Mouse (Mus musculus) neural tube, embryonic 11.5 days (tissue): ENCODE results near the gene Slc19a2. TPM values are rescaled to one million over a fixed set of nuclear protein-coding genes. Genes with fewer than 3 reads are reported as not detected.

Experiments used
- ATAC-seq: fragments of 200-750 bp; cut with Nextera tagmentation; 2 replicates; pipeline ENCODE4 v1.8.0; 2017; ENCODE audit warnings: moderate number of reproducible peaks, mild to moderate bottlenecking, moderate TSS enrichment, moderate library complexity; ENCODE audit not compliant: insufficient read depth, low FRiP score, low TSS enrichment
- DNase-seq: peaks from one replicate; pipeline ENCODE4 v3.0.0-alpha.2; 2015; ENCODE audit warnings: low spot score
- H3K27ac ChIP-seq: fragments of 300-500 bp; sonication (generic); 2 replicates; pipeline ENCODE4 v1.5.1; 2014; ENCODE audit warnings: low read depth, mild to moderate bottlenecking, low read length
- H3K27me3 ChIP-seq: fragments of 300-500 bp; sonication (generic); 2 replicates; pipeline ENCODE4 v1.6.1; 2014; ENCODE audit warnings: mild to moderate bottlenecking, low read length, mixed read lengths; ENCODE audit not compliant: control insufficient read depth, insufficient read depth
- H3K36me3 ChIP-seq: fragments of 300-500 bp; sonication (generic); 2 replicates; pipeline ENCODE4 v1.6.1; 2014; ENCODE audit warnings: mild to moderate bottlenecking, low read length, moderate library complexity, mixed read lengths; ENCODE audit not compliant: control insufficient read depth, insufficient read depth
- H3K4me1 ChIP-seq: fragments of 300-500 bp; sonication (generic); 2 replicates; pipeline ENCODE4 v1.6.1; 2014; ENCODE audit warnings: low read length, mixed read lengths; ENCODE audit not compliant: control insufficient read depth, insufficient read depth
- H3K4me2 ChIP-seq: fragments of 300-500 bp; sonication (generic); 2 replicates; pipeline ENCODE4 v1.6.1; 2014; ENCODE audit warnings: low read depth, mild to moderate bottlenecking, moderate library complexity
- H3K4me3 ChIP-seq: fragments of 300-500 bp; sonication (generic); 2 replicates; pipeline ENCODE4 v1.5.1; 2014; ENCODE audit warnings: low read depth, low read length
- H3K9ac ChIP-seq: fragments of 300-500 bp; sonication (generic); 2 replicates; pipeline ENCODE4 v1.6.1; 2014; ENCODE audit warnings: mild to moderate bottlenecking, low read length
- H3K9me3 ChIP-seq: fragments of 300-500 bp; sonication (generic); 2 replicates; pipeline ENCODE4 v1.6.1; 2016; ENCODE audit warnings: low read length; ENCODE audit not compliant: control insufficient read depth
- WGBS: fragments of 180-500 bp; shearing (Covaris S2); extraction: QIAGEN DNeasy Blood & Tissue Kit; methylation state at CpG from one replicate; pipeline ENCODE4 v1.1.7; 2014; 5-methylcytosine and 5-hydroxymethylcytosine counted together
- polyA plus RNA-seq: library from polyadenylated mRNA; unstranded; fragments of >200 nt; fragmentation: Nextera tagmentation; extraction: Ambion mirVana; gene quantifications from 2 replicates; pipeline ENCODE4 v1.2.1, GENCODE M21; 2014

Gene Slc19a2
- polyA plus RNA-seq, 1 experiment from 2014 or later = 10.5 TPM

DNA sequence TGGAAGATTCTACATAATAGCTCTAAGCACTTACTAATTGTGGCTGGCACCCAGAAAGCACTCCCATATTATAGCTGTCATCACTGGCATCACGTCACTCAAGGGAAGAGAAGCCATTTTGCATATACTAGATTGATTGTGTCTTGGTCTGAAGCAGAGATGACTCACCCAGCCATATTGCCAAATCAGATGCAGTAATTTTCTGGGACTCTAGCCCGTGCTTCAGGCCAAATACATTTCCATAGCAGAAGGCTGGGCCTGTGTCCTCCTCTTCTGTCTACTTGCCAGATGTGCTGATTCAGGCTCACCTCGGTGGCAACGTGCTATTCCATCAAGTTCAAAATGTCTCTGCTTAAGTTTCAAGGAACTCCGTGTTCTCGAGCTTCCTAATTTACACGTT lies 12.7 kb downstream of the Slc19a2 start:
- Histone ChIP-seq H3K4me3 (no peak overlapping the region), H3K4me1 (no peaks in the 10 kb centered on the region), H3K4me2 (no peak overlapping the region), H3K9me3 (no peaks in the 10 kb centered on the region), H3K36me3 (peaks cover 6% of the 10 kb centered on the region), H3K9ac (no peak overlapping the region), H3K27ac (no peak overlapping the region), H3K27me3 (no peaks in the 10 kb centered on the region)
- DNase-seq (no peak), ATAC-seq (no peak)
- 92% methylated on average over 7 of the region's 7 CpGs for WGBS

DNA sequence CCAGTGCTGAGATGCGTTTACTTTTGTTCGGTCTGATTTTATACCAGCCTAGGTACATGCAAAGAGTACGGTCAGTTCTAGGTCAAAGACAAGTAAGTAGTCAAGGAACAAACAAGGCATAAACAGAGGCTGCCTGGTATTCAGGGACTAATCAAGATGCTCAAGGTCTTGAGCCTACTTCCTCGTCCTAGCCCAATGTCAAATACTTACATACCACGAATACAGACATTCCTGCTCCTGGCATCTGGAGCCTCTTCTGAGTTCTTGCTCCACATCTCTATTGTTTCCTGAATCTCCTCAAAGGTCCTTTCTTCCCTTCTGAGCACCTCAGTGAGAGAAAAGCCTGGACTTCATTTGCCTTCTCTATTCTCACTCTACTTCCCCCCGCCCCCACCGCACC lies 22.1 kb downstream of the Slc19a2 start:
- Histone ChIP-seq H3K9ac (no peak overlapping the region), H3K9me3 (no peaks in the 10 kb centered on the region), H3K4me1 (no peaks in the 10 kb centered on the region), H3K27me3 (no peaks in the 10 kb centered on the region), H3K4me3 (no peak overlapping the region), H3K4me2 (no peak overlapping the region), H3K36me3 (no peaks in the 10 kb centered on the region), H3K27ac (no peak overlapping the region)
- no peak for DNase-seq
- 92% methylated on average over 7 of the region's 7 CpGs for WGBS
- no peak for ATAC-seq

DNA sequence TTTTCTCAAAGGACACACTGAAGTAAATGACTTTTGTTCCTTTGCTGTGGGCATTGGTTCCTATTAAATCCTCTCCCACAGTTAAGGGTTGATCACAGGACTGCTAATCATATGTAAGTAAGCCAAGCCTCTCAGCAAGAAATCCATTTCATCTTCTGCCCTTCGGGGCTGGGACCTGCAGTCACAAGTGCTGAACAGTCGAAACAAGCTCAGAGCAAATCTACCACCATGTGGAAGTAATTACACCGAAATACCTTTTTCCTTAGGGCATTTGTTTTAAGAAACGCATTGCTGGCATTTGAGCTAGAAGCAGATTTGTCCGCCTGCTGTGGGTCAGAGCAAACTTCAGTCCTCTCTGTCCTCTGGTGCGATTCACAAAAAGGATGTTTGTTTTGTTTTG lies 24.8 kb downstream of the Slc19a2 start:
- ATAC-seq (no peak), DNase-seq (no peak)
- no peak overlapping the region for H3K27ac ChIP-seq
- no peak overlapping the region for H3K4me3 ChIP-seq
- H3K4me1 ChIP-seq = no peaks in the 10 kb centered on the region
- H3K9ac ChIP-seq = no peak overlapping the region
- no peaks in the 10 kb centered on the region for H3K27me3 ChIP-seq
- H3K36me3 ChIP-seq = no peaks in the 10 kb centered on the region
- H3K4me2 ChIP-seq = no peak overlapping the region
- WGBS = 58% methylated on average over 6 of the region's 6 CpGs
- no peaks in the 10 kb centered on the region for H3K9me3 ChIP-seq

DNA sequence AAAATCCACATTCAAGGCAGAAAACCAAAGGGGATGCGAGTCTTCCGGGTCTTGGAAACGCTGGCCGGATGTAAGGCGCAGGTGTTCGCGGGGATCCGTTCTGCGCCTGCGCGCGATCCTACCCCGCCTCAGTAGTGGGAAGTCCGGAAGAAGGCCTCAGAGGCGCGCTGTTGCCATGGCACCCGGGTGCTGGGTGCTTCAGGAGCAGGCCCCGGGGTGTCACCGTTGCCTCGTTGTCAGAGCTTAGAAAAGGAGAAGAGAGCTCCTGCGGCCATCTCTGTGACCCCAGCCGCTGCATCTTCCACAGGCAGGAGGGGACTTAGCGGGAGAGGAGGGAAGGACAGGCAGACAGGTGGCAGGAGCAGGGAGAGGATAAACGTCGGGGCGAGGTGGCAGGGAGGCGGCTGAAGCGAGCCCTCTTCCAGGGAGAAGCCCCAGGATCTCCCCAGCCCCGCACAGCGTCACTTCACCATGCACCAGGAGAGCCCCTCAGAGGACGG lies 26.7 kb downstream of the Slc19a2 start, which contains the start of gene Ccdc181:
Gene Ccdc181, plus strand, starts transcription at position 131 of the 500 bp plus-strand sequence.
- DNase-seq (peak; percentile 93), ATAC-seq (peak; percentile 99)
- peak within 1 kb of the TSS; percentile 61 for H3K4me3 ChIP-seq
- no peaks in the 10 kb centered on the region for H3K4me1 ChIP-seq
- under 1% methylated on average over 31 of the region's 31 CpGs for WGBS
- H3K9ac ChIP-seq = peak within 1 kb of the TSS; percentile 64
- H3K36me3 ChIP-seq = no peaks in the 10 kb centered on the region
- no peaks in the 10 kb centered on the region for H3K27me3 ChIP-seq
- H3K9me3 ChIP-seq = no peaks in the 10 kb centered on the region
- H3K27ac ChIP-seq = no peak within 1 kb of the TSS
- peak within 1 kb of the TSS; percentile 81 for H3K4me2 ChIP-seq

DNA sequence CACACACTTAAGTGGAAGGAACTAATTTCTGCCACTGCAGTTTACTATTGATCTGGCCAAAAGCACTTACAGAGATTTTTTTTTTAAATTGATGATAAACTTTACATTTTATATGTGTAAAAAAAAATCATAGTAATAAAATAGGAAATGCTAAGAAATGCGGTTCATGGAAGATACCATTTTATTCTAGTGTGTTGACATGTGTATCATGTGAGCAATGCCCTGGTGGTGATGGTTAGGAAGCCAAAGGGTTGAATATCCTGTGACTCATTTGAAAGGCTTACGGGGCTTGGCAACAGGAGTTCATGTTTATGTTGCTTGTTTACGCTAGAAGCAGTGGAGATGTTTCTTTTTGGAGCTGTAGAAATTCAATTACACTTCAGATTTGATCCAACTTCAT lies 27.7 kb downstream of the Slc19a2 start:
- DNase-seq = no peak
- no peaks in the 10 kb centered on the region for H3K9me3 ChIP-seq

DNA sequence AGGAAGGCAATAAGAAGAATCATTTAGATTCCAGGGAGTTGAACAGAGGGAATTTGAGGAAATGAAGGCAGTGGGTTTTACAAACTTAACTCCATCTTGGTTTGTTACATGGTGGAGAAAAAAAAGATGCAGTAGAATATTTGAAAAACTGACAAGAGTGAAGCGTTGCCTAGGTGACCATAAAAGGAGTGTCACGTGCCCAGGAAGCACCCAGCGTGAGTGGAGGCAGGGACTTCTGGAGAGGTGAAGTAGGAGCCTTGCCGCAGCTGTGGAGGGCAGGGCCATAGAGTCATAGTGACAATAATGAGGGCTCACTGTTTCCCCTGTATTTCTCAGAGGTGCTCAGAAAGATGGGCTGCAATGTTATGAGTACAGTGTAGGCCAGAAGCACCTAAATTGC lies 30.5 kb downstream of the Slc19a2 start:
- Histone ChIP-seq H3K27me3 (no peaks in the 10 kb centered on the region), H3K9ac (no peak overlapping the region), H3K27ac (no peak overlapping the region), H3K9me3 (no peaks in the 10 kb centered on the region), H3K36me3 (no peaks in the 10 kb centered on the region), H3K4me3 (no peak overlapping the region), H3K4me1 (no peaks in the 10 kb centered on the region), H3K4me2 (no peak overlapping the region)
- 70% methylated on average over 4 of the region's 4 CpGs for WGBS
- ATAC-seq (no peak), DNase-seq (no peak)

More for the DNA sequence above, 27.7 kb downstream of the Slc19a2 start:
- Histone ChIP-seq H3K36me3 (no peaks in the 10 kb centered on the region), H3K27ac (no peak overlapping the region), H3K27me3 (no peaks in the 10 kb centered on the region), H3K9ac (no peak overlapping the region), H3K4me2 (no peak overlapping the region), H3K4me3 (no peak overlapping the region), H3K4me1 (no peaks in the 10 kb centered on the region)
- WGBS = 93% methylated on average over 3 of the region's 3 CpGs
- no peak for ATAC-seq

DNA sequence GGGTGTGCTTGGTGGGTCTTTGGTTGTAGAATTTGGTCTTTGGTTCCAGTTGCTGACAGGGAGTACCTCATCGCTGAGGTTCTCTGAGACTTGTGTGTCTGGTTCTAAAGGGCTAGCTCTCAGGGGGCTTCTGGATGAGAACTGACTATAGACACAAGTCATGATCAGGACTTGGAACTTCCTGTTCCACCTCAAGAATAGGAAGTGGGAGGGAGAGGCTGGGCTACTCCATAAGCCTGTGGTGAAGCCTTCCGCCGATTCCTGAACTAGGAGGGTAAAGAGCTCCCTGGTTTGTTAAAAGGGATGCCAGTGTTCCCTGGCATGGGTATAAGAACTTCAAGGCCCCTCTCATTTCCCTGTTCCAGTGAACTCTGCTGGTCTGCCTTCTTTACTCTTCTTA lies 35.2 kb downstream of the Slc19a2 start:
- no peak overlapping the region for H3K9ac ChIP-seq
- no peak overlapping the region for H3K4me3 ChIP-seq
- 91% methylated on average over 3 of the region's 3 CpGs for WGBS
- no peaks in the 10 kb centered on the region for H3K36me3 ChIP-seq
- H3K27ac ChIP-seq = no peak overlapping the region
- H3K4me1 ChIP-seq = no peaks in the 10 kb centered on the region
- no peak overlapping the region for H3K4me2 ChIP-seq
- ATAC-seq = no peak
- H3K27me3 ChIP-seq = no peaks in the 10 kb centered on the region
- no peaks in the 10 kb centered on the region for H3K9me3 ChIP-seq
- DNase-seq = no peak

DNA sequence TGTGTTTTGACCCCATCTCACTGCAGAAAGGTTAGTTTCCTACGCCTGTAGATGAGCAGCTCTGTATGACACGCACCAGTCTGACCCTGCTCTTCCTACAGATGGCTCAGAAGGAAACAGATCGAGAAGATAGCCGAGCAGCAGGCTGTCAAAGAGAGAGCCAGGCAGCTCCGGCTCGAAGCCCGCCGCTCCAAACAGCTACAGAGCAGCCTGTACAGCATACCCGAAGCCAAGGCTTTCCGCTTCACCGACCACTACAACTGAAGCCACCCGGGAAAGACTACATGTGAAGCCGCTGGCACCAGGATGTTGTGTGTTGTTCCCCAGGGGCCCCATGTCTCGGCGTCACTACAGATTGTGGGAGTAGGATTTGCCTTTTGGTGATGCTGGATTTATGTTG lies 38.6 kb downstream of the Slc19a2 start:
- ATAC-seq (no peak), DNase-seq (no peak)
- Histone ChIP-seq H3K27me3 (no peaks in the 10 kb centered on the region), H3K4me2 (no peak overlapping the region), H3K9ac (no peak overlapping the region), H3K9me3 (no peaks in the 10 kb centered on the region), H3K27ac (no peak overlapping the region), H3K4me1 (no peaks in the 10 kb centered on the region), H3K4me3 (no peak overlapping the region), H3K36me3 (no peaks in the 10 kb centered on the region; the same call in 1 of the 2 replicates)
- 68% methylated on average over 15 of the region's 15 CpGs for WGBS

DNA sequence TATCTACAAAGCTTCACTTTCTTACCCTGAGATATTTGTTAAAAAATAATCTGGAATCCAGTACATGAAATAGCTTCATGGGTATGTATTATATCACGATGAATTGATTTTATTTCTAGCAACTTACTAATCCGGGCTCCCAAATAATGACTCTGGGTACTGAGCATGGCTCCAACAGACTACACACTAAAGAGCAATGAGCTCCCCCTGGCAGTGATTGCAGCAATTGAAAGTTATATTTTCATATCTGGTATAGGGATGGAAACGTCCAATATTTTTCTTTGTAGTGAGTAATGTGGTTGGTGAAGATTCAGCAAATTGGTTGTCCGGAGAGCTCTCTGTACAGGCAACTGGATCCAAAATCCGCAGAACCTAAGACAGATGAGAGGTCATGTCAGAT lies 43.2 kb downstream of the Slc19a2 start:
- no peak for DNase-seq
- H3K27me3 ChIP-seq = no peaks in the 10 kb centered on the region
- H3K4me3 ChIP-seq = no peak overlapping the region
- no peaks in the 10 kb centered on the region for H3K9me3 ChIP-seq
- 93% methylated on average over 5 of the region's 5 CpGs for WGBS
- H3K4me2 ChIP-seq = no peak overlapping the region
- no peaks in the 10 kb centered on the region for H3K4me1 ChIP-seq
- peaks cover 2% of the 10 kb centered on the region for H3K36me3 ChIP-seq
- no peak for ATAC-seq
- no peak overlapping the region for H3K9ac ChIP-seq
- H3K27ac ChIP-seq = no peak overlapping the region
